Mouse (Mus musculus): Measurements from ENCODE around the gene Myo1f.
"Not testable (repeated sequence)": the region's sequence is repeated elsewhere in the genome, so short reads cannot be mapped to it uniquely, and the experiment has no call there.

Gene Myo1f

DNA sequence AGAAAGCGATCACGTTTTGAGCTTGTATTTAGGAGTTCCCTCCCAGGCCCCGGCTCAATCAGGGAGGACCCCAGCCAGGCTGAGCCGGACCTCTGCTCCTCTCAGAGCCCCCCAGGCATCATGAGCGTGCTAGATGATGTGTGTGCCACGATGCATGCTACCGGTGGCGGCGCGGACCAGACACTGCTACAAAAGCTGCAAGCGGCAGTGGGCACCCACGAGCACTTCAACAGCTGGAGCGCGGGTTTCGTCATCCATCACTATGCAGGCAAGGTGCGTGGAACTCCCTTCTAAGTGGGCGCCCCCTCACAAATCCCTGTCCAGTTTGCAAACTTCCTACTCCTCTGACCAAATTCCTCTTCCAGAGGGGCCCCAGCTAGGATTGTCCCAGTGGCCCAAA is 30.5 kb downstream of the Myo1f start:
- no peak for DNase-seq

GRCm38 (mm10) chr17:33597271-33597670 is 41.8 kb downstream of the Myo1f start:
- DNase-seq, result peak; percentile 9 to 20

DNA sequence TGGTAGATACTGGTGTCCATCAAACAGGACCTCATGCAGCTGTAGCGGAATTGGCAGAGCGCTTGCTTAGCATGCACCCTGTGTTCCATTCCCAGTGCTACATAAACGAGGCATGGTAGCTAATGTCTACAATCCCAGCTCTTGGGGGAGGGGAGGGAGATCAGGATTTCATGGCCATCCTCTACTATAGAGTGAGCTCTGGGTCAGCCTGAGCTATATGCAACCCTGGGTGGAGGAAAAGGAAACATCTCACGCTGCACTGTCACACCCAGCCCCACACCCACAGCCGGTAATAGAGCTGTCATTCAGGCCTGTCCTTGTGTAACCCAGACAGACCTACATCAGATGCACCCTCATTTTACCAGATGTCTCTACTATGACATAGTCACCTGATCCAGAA is 43.0 kb downstream of the Myo1f start:
- DNase-seq, result no peak

DNA sequence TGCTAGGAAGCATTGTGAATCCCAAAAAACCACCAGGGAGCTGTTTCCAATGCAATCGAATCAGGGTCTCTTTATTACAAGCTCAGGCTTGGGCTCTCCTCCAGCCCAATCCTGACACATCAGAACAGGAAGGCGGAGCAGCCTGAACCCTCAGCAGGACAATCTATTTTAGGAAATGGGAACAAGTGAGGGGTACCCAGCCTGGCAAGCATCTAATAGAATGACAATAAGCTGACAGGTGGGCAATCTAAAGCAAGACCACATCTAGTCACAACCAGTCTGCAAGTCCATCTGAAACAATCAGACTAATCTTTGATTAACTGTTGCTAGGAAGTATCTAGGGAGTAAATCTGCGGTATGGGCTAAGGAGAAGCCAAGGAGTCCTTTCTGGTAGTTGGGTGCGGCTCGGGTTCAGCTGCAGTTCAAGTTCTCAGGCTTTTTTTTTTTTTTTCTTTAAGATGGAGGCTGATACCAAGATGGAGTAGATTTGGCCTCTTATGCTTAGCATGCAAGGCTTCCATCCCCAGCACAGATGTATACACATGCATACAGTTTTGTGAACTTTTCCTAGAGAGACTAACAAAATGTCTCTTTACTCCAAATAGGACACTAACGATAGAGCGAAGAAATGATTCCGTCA is 44.4 kb downstream of the Myo1f start:
- no peak for DNase-seq

DNA sequence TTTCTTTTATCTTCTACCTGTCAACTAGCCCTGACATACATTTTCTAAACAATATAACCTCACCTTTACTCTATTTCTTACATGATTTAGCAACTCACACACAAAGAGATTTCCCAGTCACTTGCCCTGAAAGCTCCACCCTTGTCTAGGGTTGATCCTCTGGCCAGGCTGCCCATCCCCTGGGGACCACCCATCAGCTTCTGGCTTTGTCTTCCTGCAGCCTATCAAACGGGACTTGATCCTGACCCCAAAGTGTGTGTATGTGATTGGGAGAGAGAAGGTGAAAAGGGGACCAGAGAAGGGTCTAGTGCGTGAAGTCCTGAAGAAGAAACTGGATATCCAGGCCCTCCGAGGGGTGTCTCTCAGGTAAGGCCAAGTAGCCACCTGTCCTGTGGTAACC is 45.3 kb downstream of the Myo1f start:
- DNase-seq, result no peak

DNA sequence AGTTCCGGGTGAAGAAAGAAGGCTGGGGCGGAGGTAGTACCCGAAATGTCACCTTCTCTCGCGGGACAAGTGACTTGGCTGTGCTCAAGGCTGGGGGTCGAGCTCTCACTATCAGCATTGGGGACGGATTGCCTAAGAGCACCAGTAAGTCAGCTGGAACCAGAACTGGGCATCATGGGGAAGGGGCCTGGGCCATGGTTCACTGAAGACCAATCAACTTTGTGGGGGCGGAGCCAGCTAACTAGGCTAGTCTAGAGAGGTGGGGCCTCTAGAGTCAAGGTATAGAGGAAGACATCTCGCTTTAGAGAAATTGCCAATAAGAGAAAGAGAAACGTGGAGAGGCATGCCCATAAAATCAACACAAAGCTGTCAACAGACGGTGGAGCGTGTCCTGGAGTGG is 46.4 kb downstream of the Myo1f start:
- DNase-seq, result no peak

- DNase-seq, result no peak
Measured at GRCm38 (mm10) chr17:33607273-33607672, 51.8 kb downstream of the Myo1f start.

DNA sequence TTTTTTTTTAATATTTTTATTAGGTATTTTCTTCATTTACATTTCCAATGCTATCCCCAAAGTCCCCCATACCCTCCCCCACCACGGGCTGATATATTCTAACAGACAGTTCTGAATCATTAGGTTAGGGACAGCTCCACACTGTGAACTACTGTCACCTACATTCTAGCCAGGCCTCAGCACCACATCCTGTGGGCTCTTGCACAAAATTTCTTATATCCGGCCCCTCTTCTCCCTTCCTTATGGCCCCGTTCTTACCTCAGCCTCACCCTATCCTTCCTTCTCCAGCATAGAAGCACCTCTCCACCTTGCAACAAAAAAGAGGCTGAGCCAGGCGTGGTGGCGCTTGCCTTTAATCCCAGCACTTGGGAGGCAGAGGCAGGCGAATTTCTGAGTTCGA is 55.0 kb downstream of the Myo1f start:
- DNase-seq, result no peak

DNA sequence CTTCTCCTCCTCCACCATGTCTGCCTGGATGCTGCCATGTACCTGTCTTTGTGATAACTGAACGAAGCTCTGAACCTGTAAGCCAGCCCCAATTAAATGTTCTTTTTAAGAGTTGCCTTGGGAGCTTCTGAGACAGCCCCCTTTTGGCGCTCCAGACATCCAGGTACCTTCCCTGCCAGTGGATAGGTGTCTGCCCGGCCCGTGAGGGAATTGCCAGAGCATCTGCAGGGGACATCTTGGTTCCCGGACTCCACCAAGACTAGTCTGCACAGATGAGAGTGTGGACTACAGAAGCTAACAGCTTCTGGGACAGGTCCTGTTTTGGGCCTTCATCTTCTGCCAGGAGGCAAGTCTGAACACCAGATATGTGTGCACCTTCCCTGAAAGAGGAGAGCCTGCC is 58.2 kb downstream of the Myo1f start:
- not testable (repeated sequence) for DNase-seq

GRCm38 (mm10) chr17:33627281-33627680 is 71.8 kb downstream of the Myo1f start:
- no peak for DNase-seq

GRCm38 (mm10) chr17:33628621-33629486 is 73.3 kb downstream of the Myo1f start, which contains the start of gene Zfp414:
TSS of gene Zfp414 (plus strand) at chr17:33629090.
- DNase-seq, result peak; percentile 95

GRCm38 (mm10) chr17:33629487-33630125 is 74.1 kb downstream of the Myo1f start:
- no peak for DNase-seq

DNA sequence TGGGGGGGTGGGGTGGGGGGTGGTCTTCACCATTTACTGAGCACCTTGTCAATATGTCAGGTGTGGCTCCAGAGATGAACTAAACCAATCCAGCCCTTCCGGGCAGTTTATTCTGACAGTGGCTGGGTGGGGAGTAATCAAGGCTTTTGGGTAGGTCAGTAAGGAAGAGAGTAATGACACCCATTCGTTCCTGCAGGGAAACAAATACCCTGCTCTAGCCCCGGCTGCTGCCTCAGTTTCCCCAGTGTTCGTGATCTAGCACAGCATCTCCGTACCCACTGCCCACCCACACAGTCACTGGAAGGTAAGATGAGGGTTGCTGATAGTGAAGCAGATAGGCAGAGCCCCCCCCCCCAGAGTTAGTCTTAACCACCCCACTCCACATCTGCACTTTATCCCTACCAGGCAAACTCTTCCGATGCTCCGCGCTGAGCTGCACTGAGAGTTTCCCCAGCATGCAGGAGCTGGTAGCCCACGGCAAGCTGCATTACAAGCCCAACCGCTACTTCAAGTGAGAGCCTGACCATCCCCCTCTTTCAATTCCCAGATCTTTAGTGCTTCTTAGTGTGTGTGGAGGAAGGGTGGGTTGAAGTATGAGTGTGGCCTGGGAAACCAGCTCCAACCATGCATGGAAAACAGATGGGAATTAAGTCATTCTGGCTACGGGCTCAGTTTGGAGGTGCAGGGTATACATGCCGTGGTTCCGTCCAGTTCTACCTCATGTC is 74.8 kb downstream of the Myo1f start:
- no peak for DNase-seq

GRCm38 (mm10) chr17:33631236-33631635 is 75.7 kb downstream of the Myo1f start:
- no peak for DNase-seq

- no peak for DNase-seq
Measured at GRCm38 (mm10) chr17:33631796-33632195, 76.3 kb downstream of the Myo1f start.

GRCm38 (mm10) chr17:33637038-33637437 is 81.5 kb downstream of the Myo1f start:
- no peak for DNase-seq

GRCm38 (mm10) chr17:33637516-33638276 is 82.2 kb downstream of the Myo1f start, which contains the start of gene Pram1:
TSS of gene Pram1 (plus strand) at chr17:33638056.
- DNase-seq, result no peak

DNA sequence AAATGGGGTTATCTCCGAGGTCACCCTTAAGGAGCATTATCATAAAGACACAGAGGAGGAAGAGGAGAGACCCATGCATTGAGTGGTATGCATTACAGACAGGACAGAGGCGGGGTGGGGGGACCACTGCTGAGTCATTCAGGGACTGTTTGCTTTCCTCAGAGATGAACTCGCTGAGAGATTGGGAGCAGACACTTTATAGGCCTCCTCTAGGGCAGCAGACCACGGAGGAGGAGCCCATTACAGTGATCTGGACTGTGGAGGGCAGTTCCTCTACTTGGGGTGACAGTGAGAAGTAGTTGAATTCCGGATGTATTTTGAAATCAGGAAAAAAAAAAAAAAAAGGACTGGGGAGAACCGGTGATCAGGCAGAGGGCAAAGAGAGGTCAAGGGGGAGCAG is 84.2 kb downstream of the Myo1f start:
- DNase-seq, result no peak

DNA sequence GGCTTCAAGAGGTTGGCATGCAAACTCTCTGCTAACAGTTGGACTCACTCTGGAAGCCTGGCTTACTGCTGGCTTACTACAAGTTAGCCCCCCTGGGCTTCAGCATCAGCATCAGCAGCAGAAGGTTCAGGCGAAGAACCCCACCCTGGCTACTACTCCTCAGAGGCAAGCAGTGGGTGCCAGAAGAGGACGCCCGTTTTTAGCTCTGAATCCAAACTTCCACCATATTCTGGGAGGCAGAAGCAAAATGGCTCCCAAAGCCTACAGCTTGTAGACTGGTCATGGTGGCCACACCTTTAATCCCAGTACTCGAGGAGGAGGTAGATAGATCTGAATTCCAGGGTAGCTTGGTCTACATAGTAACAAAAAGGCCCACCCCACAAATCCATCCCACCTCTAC is 88.6 kb downstream of the Myo1f start:
- DNase-seq, result no peak

- DNase-seq, result no peak
Measured at GRCm38 (mm10) chr17:33645073-33645472, 89.6 kb downstream of the Myo1f start.

- no peak for DNase-seq
Measured at GRCm38 (mm10) chr17:33649781-33650475, 94.4 kb downstream of the Myo1f start.

All from B cell, adult 2 months (primary cell).